Mouse (Mus musculus) megakaryocyte, embryonic 14.5 days (primary cell): ENCODE measurements around the gene Rpap1. TPM values are rescaled to one million over a fixed set of nuclear protein-coding genes. Genes with fewer than 3 reads are reported as not detected.

ENCODE experiments used
- H3K27me3 ChIP-seq: replicated peaks from 2 replicates; pipeline ENCODE3; 2012; ENCODE audit warnings: inconsistent platforms
- H3K36me3 ChIP-seq: replicated peaks from 2 replicates; pipeline ENCODE3; 2012; ENCODE audit warnings: low read length, inconsistent platforms, mixed read lengths
- H3K4me1 ChIP-seq: 2 replicates; pipeline ENCODE4 v1.6.1; 2012; ENCODE audit warnings: inconsistent platforms
- H3K4me3 ChIP-seq: replicated peaks from 2 replicates; pipeline ENCODE3; 2012; ENCODE audit warnings: moderate library complexity, mild to moderate bottlenecking, inconsistent platforms
- H3K9me3 ChIP-seq: 2 replicates; pipeline ENCODE4 v1.6.1; 2012; ENCODE audit warnings: inconsistent platforms
- FLI1 ChIP-seq: IDR thresholded peaks from 2 replicates; pipeline ENCODE4 v1.6.1; 2012; ENCODE audit warnings: low read length, inconsistent platforms, mixed read lengths
- GATA1 ChIP-seq: IDR thresholded peaks from 3 replicates; pipeline ENCODE4 v1.6.1; 2012; ENCODE audit warnings: mixed read lengths, low read length, inconsistent platforms, borderline replicate concordance
- polyA plus RNA-seq: library from polyadenylated mRNA; stranded (reverse); fragments of >175 nt; gene quantifications from 2 replicates; pipeline ENCODE4 v1.2.3, GENCODE M21; 2012; ENCODE audit warnings: low replicate concordance; ENCODE audit not compliant: insufficient read depth

Gene Rpap1
- polyA plus RNA-seq, 1 experiment, result 8.7 TPM

GRCm38 (mm10) chr2:119758101-119758843, 29.1 kb downstream of the Rpap1 start:
- H3K4me1 ChIP-seq, result peaks cover 35% of the 10 kb centered on the region
- TF ChIP-seq FLI1 (no peak), GATA1 (no peak)
- peaks cover 76% of the 10 kb centered on the region for H3K27me3 ChIP-seq
- no peaks in the 10 kb centered on the region for H3K9me3 ChIP-seq
- peaks cover 4% of the 10 kb centered on the region for H3K36me3 ChIP-seq
- H3K4me3 ChIP-seq, result peak overlapping the region; percentile 93

DNA sequence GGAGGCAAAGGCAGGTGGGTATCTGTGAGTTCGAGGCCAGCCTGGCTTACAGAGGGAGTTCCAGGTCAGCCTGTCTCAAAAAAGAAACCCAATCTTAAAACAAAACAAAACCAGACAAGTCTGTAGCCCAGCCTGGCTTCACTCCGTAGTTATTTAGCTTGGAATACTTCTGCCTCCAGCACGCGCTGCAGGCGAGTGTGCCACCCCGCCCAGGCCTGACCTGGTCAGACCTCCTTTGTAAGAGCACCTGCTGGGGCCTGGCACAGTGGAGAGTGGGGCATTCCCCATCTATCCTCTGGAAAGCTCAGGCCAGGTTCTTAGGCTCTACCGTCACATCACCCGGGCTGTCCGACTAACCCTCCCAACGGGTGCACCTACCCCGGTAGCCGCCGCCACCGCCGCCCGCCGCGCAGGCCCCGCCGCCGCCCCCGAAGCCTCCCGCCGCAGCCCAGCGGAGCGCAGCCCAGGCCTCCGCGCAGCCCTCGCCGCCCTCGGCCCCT, 29.7 kb downstream of the Rpap1 start:
- Histone ChIP-seq H3K4me1 (peaks cover 35% of the 10 kb centered on the region), H3K27me3 (peaks cover 82% of the 10 kb centered on the region), H3K36me3 (peaks cover 4% of the 10 kb centered on the region), H3K4me3 (peak overlapping the region; percentile 93), H3K9me3 (no peaks in the 10 kb centered on the region)
- TF ChIP-seq GATA1 (no peak), FLI1 (no peak)

DNA sequence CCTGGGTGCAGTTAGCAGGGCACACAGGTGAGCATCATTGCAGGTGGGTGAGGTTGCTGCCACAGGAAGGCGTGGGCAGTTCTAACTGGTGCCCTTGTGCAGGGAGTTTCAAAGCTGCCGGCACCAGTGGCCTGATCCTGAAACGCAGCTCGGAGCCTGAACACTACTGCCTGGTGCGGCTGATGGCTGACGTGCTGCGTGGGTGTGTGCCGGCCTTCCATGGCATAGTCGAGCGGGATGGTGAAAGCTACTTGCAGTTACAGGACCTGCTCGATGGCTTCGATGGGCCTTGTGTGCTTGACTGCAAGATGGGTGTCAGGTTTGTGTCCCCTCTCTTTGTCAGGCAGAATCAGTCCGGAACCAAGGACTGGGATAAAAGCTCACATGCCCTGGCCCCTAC, 38.1 kb downstream of the Rpap1 start:
- TF ChIP-seq FLI1 (no peak), GATA1 (no peak)

DNA sequence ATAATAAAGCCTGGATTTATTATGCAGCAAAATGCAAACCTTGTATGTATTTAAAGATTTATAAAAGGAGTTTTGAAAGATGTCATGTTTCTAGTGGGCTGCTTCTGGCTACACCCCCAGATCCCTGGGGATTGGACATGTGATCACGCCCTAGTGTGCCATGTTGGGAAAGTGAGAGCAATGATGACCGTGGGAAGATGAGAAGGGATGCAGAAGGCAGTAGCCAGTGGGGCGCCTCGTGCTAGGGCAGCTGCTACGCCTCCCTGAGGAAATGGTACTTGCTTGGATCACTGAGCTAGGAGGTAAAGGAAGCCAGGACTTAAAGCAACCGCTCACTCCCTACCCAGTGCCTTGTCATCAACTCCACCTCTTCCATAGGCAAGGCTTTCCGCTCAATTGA, 39.8 kb downstream of the Rpap1 start:
- Histone ChIP-seq H3K4me1 (peaks cover 24% of the 10 kb centered on the region), H3K27me3 (peaks cover 78% of the 10 kb centered on the region), H3K36me3 (no peaks in the 10 kb centered on the region), H3K9me3 (no peaks in the 10 kb centered on the region), H3K4me3 (no peak overlapping the region)
- TF ChIP-seq GATA1, result no peak
- no peak for TF ChIP-seq FLI1

More for the DNA sequence above, 38.1 kb downstream of the Rpap1 start:
- Histone ChIP-seq H3K9me3 (no peaks in the 10 kb centered on the region), H3K4me3 (peak overlapping the region; percentile 24), H3K27me3 (peaks cover 78% of the 10 kb centered on the region), H3K4me1 (peaks cover 9% of the 10 kb centered on the region), H3K36me3 (no peaks in the 10 kb centered on the region)

DNA sequence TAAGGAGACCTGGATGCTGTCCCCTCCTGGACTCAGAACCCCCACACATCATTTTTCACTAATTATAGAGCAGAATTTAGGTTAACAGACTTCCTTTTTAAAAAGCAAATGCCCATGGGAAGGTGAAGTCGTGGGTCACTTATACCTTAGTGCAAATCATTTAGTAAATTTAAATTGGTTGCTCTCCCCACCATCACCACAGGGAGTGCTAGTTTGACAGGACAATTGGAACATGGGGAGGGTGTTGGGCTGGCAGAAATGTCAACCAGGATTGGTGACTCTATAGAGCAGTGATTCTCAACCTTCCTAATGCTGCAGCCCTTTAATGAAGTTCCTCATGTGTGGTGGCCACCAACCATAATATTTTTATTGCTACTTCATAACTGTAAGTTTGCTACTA, 42.1 kb downstream of the Rpap1 start:
- Histone ChIP-seq H3K9me3 (no peaks in the 10 kb centered on the region), H3K4me3 (no peak overlapping the region), H3K36me3 (no peaks in the 10 kb centered on the region), H3K27me3 (peaks cover 60% of the 10 kb centered on the region), H3K4me1 (peaks cover 42% of the 10 kb centered on the region)
- TF ChIP-seq GATA1 (no peak), FLI1 (no peak)

DNA sequence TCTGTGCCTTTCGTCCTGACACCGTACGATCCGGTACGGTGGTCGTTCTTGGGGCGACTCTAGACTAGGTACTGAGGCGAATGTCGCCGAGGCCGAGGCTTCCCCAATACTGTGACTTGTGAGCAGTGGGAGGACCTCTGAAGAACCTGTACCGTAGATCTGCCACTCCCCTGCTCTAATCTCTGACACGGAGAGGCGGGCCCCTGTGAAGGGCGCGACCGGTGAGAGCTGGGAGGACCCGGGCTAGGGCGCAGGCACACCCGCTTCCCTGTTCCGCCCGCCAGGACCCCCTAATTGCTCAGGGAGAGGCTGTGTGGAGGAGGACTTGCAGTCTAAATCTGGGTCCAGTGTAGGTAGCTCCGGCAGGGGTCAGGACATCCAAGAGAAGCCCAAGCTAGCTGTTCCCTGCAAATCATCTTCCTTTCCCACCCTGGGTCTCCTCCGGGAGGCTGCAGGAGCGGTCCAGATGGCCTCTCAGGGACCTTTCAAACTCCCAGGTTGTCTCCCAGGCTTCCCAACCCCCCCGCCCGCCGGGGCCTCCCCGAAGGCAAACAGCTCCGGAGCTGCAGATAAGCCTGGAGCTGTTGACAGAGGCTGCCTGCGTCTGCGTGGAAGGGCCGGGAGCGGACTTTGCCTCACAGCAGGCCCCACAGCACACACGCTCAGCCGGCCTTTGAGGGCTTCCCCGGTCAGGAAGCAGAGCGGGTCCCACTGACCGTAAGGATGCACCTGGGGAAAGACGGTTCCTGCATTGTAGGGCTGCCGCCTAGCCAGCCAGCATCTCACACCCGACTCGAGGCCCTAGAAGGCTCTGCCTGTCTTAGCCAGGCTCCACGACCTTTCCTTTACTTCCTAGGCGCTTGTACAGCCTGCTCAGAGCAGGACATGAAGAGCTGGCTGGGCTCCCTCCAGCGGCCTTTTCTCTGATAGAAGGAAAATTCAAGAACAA, 42.9 kb downstream of the Rpap1 start:
- Histone ChIP-seq H3K4me3 (peak overlapping the region; percentile 73), H3K9me3 (no peaks in the 10 kb centered on the region), H3K36me3 (no peaks in the 10 kb centered on the region), H3K27me3 (peaks cover 52% of the 10 kb centered on the region), H3K4me1 (peaks cover 48% of the 10 kb centered on the region)
- no peak for TF ChIP-seq GATA1
- TF ChIP-seq FLI1, result no peak

DNA sequence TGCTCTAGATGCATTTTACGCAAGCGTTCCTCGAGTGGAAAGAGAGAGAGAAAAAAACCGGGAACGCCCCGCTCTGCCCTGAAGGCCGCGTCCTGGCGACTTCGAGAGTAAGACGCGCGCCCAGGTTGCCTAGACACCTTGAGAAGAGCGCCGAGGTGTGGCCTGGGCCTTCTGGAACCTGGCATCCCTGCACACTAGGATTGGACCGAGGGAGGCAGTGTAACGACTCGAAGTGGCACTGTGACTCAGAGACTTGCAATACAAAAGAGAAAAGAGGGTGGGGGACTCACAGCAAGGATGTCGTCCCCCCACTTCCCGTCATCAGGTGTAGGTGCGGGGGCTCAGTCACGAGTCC, 43.6 kb downstream of the Rpap1 start:
- no peak for TF ChIP-seq GATA1
- no peak for TF ChIP-seq FLI1
- Histone ChIP-seq H3K4me1 (peaks cover 48% of the 10 kb centered on the region), H3K9me3 (no peaks in the 10 kb centered on the region), H3K36me3 (no peaks in the 10 kb centered on the region), H3K4me3 (no peak overlapping the region), H3K27me3 (peaks cover 46% of the 10 kb centered on the region)

DNA sequence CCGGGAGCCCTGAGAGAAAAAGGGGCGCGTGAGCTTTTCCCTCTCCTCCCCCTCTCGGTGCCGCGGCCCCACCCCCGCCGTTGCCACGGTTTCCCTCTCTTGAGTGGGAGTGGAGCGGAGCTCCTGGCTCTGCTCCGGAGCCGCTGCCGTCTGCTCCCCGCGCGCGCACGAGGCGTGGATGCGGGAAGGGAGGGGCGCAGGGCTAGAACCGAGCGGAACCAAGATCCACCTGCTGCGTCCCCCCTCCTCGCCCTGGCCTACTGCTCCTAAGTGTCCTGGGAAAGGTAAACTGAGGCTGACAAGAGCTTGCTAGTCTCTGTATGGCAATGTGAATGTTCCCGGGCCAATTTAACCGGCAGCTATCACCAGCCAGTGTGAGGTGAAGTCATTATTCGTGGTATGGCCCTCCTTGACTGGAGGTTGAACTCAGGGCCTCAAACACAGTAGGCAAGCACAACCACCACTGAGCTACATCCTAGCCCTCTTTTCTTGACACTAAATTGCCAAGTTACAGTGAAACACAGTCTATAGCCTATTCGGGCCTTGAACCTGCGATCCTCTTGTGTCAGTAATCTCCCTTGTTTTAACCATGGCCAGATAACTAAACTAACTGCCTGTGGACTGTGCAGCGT, 44.0 kb downstream of the Rpap1 start:
- H3K4me1 ChIP-seq, result peaks cover 48% of the 10 kb centered on the region
- H3K27me3 ChIP-seq, result peaks cover 48% of the 10 kb centered on the region
- H3K36me3 ChIP-seq, result no peaks in the 10 kb centered on the region
- TF ChIP-seq GATA1 (no peak), FLI1 (no peak)
- H3K9me3 ChIP-seq, result no peaks in the 10 kb centered on the region
- H3K4me3 ChIP-seq, result peak overlapping the region; percentile 97

DNA sequence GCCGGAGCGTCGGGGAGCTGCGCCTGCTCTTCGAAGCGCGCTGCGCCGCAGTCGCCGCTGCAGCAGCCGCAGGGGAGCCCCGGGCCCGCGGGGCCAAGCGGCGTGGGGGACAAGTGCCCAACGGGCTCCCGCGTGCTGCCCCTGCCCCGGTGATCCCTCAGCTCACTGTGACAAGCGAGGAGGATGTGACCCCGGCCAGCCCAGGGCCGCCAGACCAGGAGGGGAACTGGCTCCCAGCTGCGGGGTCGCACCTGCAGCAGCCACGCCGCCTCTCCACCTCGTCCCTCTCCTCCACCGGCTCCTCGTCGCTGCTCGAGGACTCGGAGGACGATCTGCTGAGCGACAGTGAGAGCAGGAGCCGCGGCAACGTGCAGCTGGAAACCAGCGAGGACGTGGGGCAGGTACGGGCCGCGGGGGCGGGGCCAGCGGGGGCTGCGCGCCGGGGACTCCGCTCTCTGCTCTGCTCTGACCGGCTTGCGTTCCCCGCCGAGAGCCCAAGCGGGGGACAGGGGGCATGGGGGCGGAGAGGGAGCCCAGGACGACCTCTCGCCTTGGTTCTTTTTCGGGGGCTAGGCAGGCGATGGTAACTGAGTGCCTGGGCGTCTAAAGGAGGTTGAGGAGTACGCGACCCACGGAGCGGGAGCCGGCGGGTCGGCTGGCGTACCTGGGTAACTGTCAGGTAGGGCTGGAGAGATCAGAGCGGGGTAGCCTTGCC, 44.7 kb downstream of the Rpap1 start:
- TF ChIP-seq GATA1, result no peak
- no peak for TF ChIP-seq FLI1
- peak overlapping the region; percentile 97 for H3K4me3 ChIP-seq
- no peaks in the 10 kb centered on the region for H3K36me3 ChIP-seq
- peaks cover 44% of the 10 kb centered on the region for H3K27me3 ChIP-seq
- peaks cover 48% of the 10 kb centered on the region for H3K4me1 ChIP-seq
- H3K9me3 ChIP-seq, result no peaks in the 10 kb centered on the region
